Mouse (Mus musculus): ENCODE data around the gene Cd36. TPM values are rescaled to one million over a fixed set of nuclear protein-coding genes. Genes with fewer than 3 reads are reported as not detected.

The Cd36 gene
- polyA plus RNA-seq, 1 experiment from 2014 or later = 164 TPM

GRCm38 (mm10) chr5:17776571-17776970, 112.0 kb downstream of the Cd36 start:
- Histone ChIP-seq H3K36me3 (peaks cover 3% of the 10 kb centered on the region; the same call in 1 of the 2 replicates), H3K9me3 (replicated peaks) (no peaks in the 10 kb centered on the region), H3K9ac (no peak overlapping the region), H3K4me1 (replicated peaks) (no peaks in the 10 kb centered on the region), H3K27me3 (no peaks in the 10 kb centered on the region), H3K4me2 (no peak overlapping the region), H3K4me3 (no peak overlapping the region), H3K27ac (no peak overlapping the region)
- 91% methylated on average over 6 of the region's 6 CpGs for WGBS
- 0 out of 2 replicates have a peak, but pooled peaks have one; percentile 22 for ATAC-seq (replicated peaks; ENCODE audit: insufficient number of reproducible peaks, insufficient read depth, low FRiP score, low read depth)

- WGBS = 70% methylated on average over 2 of the region's 2 CpGs
- H3K4me2 ChIP-seq = no peak overlapping the region
- H3K36me3 ChIP-seq = no peaks in the 10 kb centered on the region
- no peaks in the 10 kb centered on the region for H3K4me1 ChIP-seq (replicated peaks)
- no peak overlapping the region for H3K9ac ChIP-seq
- ATAC-seq (replicated peaks; ENCODE audit: insufficient number of reproducible peaks, insufficient read depth, low FRiP score, low read depth) = no peak
- no peaks in the 10 kb centered on the region for H3K9me3 ChIP-seq (replicated peaks)
- H3K27ac ChIP-seq = no peak overlapping the region
- H3K27me3 ChIP-seq = no peaks in the 10 kb centered on the region
- no peak overlapping the region for H3K4me3 ChIP-seq
These were observed 118.3 kb downstream of the Cd36 start for GRCm38 (mm10) chr5:17770328-17770727.

- 61% methylated on average over 4 of the region's 4 CpGs for WGBS
- Histone ChIP-seq H3K4me1 (replicated peaks) (no peaks in the 10 kb centered on the region), H3K27ac (no peak overlapping the region), H3K9ac (no peak overlapping the region), H3K4me2 (no peak overlapping the region), H3K9me3 (replicated peaks) (no peaks in the 10 kb centered on the region), H3K27me3 (no peaks in the 10 kb centered on the region), H3K4me3 (no peak overlapping the region), H3K36me3 (no peaks in the 10 kb centered on the region)
- ATAC-seq (replicated peaks; ENCODE audit: insufficient number of reproducible peaks, insufficient read depth, low FRiP score, low read depth) = no peak
These were observed 122.5 kb downstream of the Cd36 start for GRCm38 (mm10) chr5:17766006-17766677.

GRCm38 (mm10) chr5:17753471-17754005, 135.1 kb downstream of the Cd36 start:
- Histone ChIP-seq H3K4me2 (no peak overlapping the region), H3K27me3 (no peaks in the 10 kb centered on the region), H3K9me3 (replicated peaks) (no peaks in the 10 kb centered on the region), H3K4me1 (replicated peaks) (no peaks in the 10 kb centered on the region), H3K36me3 (no peaks in the 10 kb centered on the region), H3K4me3 (no peak overlapping the region), H3K27ac (no peak overlapping the region), H3K9ac (no peak overlapping the region)
- no peak for ATAC-seq (replicated peaks; ENCODE audit: insufficient number of reproducible peaks, insufficient read depth, low FRiP score, low read depth)
- 79% methylated on average over 7 of the region's 7 CpGs for WGBS

GRCm38 (mm10) chr5:17748293-17748692, 140.3 kb downstream of the Cd36 start:
- H3K4me1 ChIP-seq (replicated peaks) = no peaks in the 10 kb centered on the region
- no peak overlapping the region for H3K27ac ChIP-seq
- ATAC-seq (replicated peaks; ENCODE audit: insufficient number of reproducible peaks, insufficient read depth, low FRiP score, low read depth) = no peak
- no peaks in the 10 kb centered on the region for H3K27me3 ChIP-seq
- no peak overlapping the region for H3K9ac ChIP-seq
- no peak overlapping the region for H3K4me2 ChIP-seq
- H3K4me3 ChIP-seq = no peak overlapping the region
- no peaks in the 10 kb centered on the region for H3K9me3 ChIP-seq (replicated peaks)
- 67% methylated on average over 3 of the region's 3 CpGs for WGBS
- H3K36me3 ChIP-seq = no peaks in the 10 kb centered on the region

- ATAC-seq (replicated peaks; ENCODE audit: insufficient number of reproducible peaks, insufficient read depth, low FRiP score, low read depth) = no peak
- Histone ChIP-seq H3K4me2 (no peak overlapping the region), H3K9me3 (replicated peaks) (no peaks in the 10 kb centered on the region), H3K36me3 (no peaks in the 10 kb centered on the region), H3K9ac (no peak overlapping the region), H3K27ac (no peak overlapping the region), H3K4me3 (no peak overlapping the region), H3K27me3 (no peaks in the 10 kb centered on the region), H3K4me1 (replicated peaks) (no peaks in the 10 kb centered on the region)
- 41% methylated on average over 5 of the region's 5 CpGs for WGBS
These were observed 141.5 kb downstream of the Cd36 start for GRCm38 (mm10) chr5:17747143-17747542.

- Histone ChIP-seq H3K4me2 (no peak overlapping the region), H3K36me3 (no peaks in the 10 kb centered on the region), H3K4me1 (replicated peaks) (no peaks in the 10 kb centered on the region), H3K9me3 (replicated peaks) (no peaks in the 10 kb centered on the region), H3K27me3 (no peaks in the 10 kb centered on the region), H3K4me3 (no peak overlapping the region), H3K9ac (no peak overlapping the region), H3K27ac (no peak overlapping the region)
- no peak for ATAC-seq (replicated peaks; ENCODE audit: insufficient number of reproducible peaks, insufficient read depth, low FRiP score, low read depth)
These were observed 142.1 kb downstream of the Cd36 start for GRCm38 (mm10) chr5:17746520-17746919.

GRCm38 (mm10) chr5:17739805-17740204, 148.8 kb downstream of the Cd36 start:
- H3K4me3 ChIP-seq = no peak overlapping the region
- H3K9ac ChIP-seq = no peak overlapping the region
- H3K27me3 ChIP-seq = no peaks in the 10 kb centered on the region
- H3K9me3 ChIP-seq (replicated peaks) = no peaks in the 10 kb centered on the region
- H3K36me3 ChIP-seq = no peaks in the 10 kb centered on the region
- H3K4me2 ChIP-seq = no peak overlapping the region
- H3K4me1 ChIP-seq (replicated peaks) = no peaks in the 10 kb centered on the region
- 44% methylated on average over 3 of the region's 3 CpGs for WGBS
- no peak for ATAC-seq (replicated peaks; ENCODE audit: insufficient number of reproducible peaks, insufficient read depth, low FRiP score, low read depth)
- no peak overlapping the region for H3K27ac ChIP-seq

Other genes starting within 250 kb of the Cd36 start
- 0.16 TPM in 1 of 2 replicates, not detected in the other for gene Gnat3, start 73.7 kb upstream of the Cd36 start, polyA plus RNA-seq (2015; fragmentation: Nextera tagmentation; extraction: Ambion mirVana)

All from heart, embryonic 15.5 days (tissue).